Mouse (Mus musculus): Measurements from ENCODE around the gene Nol11.

DNA sequence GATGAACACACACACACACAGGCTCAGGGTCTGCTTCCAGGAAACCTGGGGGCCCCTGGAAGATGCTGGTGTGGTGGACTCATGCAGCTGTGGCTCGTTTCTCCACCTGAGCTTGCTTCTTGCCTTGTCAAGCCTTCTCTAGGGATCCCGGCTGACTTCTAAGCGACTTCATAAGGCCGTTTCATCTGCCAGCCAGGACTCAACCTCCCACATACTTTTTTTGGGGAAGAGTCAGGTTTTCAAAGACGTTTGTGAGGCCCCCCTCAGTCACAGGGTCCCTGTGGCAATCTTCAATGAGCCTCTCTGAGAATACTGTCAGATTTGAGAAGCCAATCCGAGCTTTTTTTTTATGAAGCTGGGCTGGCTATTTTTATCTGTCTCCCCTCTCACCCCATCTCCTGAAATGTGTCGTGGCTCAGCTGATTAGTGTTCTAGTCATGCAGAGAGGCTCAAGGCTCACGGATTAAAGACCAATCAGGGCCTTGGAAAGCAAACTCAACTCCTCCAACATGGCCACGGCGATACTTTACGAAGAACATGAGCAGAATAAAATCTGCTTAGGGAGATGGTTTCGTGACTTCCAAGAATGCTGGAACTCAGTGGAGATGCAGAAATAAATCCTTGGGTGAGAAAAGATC, 33.5 kb upstream of the Nol11 start:
- TF ChIP-seq CTCF (IDR thresholded peaks at IDR 0.05; ENCODE audit: borderline replicate concordance, control insufficient read depth, extremely low read depth, insufficient read depth, low read length, poor library complexity) (no peak), POLR2A (IDR thresholded peaks at IDR 0.05; ENCODE audit: control insufficient read depth, extremely low read depth, insufficient read depth, low read length, poor library complexity) (no peak)

Measured in thymus, adult 2 months (tissue).